Mouse (Mus musculus): Measurements from ENCODE around the gene Acot11. TPM values are rescaled to one million over a fixed set of nuclear protein-coding genes. Genes with fewer than 3 reads are reported as not detected.
"Not testable (repeated sequence)": the region's sequence is repeated elsewhere in the genome, so short reads cannot be mapped to it uniquely, and the experiment has no call there.

Gene Acot11
- total and polyA plus RNA-seq, 3 experiments, result 16.4 to 48.6 (median 27.5) TPM

DNA sequence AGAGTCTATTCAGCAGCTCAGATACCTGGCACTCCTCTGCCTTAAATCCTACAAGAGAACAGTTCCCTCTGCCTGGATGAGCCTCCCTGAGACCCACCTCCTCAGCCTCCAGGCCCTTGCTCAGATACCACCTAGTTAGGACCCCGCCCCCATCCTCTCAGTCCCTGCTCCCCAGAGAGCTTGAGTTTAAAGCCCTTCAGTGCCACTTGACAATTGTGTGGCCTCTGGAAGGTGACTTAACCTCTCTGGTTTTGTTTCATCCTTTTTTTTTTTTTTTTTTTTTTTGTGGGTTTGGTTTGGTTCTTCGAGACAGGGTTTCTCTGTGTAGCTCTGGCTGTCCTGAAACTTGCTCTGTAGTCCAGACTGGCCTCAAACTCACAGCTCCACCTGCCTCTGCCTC is 9.5 kb downstream of the Acot11 start:
- Histone ChIP-seq H3K79me2 (replicated peaks; ENCODE audit: control insufficient read depth, insufficient read depth, low read length) (no peaks in the 10 kb centered on the region), H3K27me3 (ENCODE audit: control insufficient read depth, insufficient read depth, low read length) (no peaks in the 10 kb centered on the region), H3K4me3 (no peak overlapping the region), H3K9ac (ENCODE audit: low read depth, low read length) (no peak overlapping the region), H3K36me3 (ENCODE audit: control insufficient read depth, insufficient read depth, low read length) (no peaks in the 10 kb centered on the region), H3K27ac (no peak overlapping the region), H3K4me1 (ENCODE audit: control insufficient read depth, insufficient read depth, low read length) (peaks cover 3% of the 10 kb centered on the region)
- no peak for DNase-seq
- WGBS, result 94% methylated on average over 2 of the region's 2 CpGs
- TF ChIP-seq CTCF (IDR thresholded peaks at IDR 0.05), result no peak
- TF ChIP-seq POLR2A (IDR thresholded peaks at IDR 0.05; ENCODE audit: insufficient read depth, low read depth, low read length), result no peak
- no peak for TF ChIP-seq EP300 (IDR thresholded peaks at IDR 0.05; ENCODE audit: insufficient read depth, low read depth, low read length)
- intact Hi-C loops (cut with DNase I), result no loop called here

DNA sequence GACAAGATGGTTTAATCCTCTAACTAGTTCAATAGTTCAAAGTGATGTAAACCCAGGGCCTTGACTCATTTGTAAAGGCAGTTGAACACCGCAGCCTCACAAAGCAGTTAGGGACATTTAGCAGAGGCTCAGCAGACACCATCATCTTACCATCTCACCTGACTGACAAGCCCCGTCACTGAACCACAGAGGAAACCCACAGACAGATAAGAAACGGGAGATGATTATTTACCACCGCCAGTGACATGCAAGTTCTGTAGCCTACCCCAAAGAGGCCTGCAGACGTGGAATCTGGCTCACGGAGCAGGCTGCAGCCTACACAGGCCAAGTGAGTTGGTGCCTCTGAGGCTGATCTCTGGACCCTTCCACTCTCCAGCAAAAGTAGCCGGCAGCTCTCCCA is 10.6 kb downstream of the Acot11 start:
- WGBS, result 85% methylated on average over 7 of the region's 7 CpGs
- no peaks in the 10 kb centered on the region for H3K27me3 ChIP-seq (ENCODE audit: control insufficient read depth, insufficient read depth, low read length)
- no peaks in the 10 kb centered on the region for H3K79me2 ChIP-seq (replicated peaks; ENCODE audit: control insufficient read depth, insufficient read depth, low read length)
- H3K9ac ChIP-seq (ENCODE audit: low read depth, low read length), result no peak overlapping the region
- intact Hi-C loops (cut with DNase I), result no loop called here
- DNase-seq, result no peak
- H3K4me3 ChIP-seq, result no peak overlapping the region
- no peak for TF ChIP-seq CTCF (IDR thresholded peaks at IDR 0.05)
- no peak for TF ChIP-seq POLR2A (IDR thresholded peaks at IDR 0.05; ENCODE audit: insufficient read depth, low read depth, low read length)
- TF ChIP-seq EP300 (IDR thresholded peaks at IDR 0.05; ENCODE audit: insufficient read depth, low read depth, low read length), result no peak
- H3K4me1 ChIP-seq (ENCODE audit: control insufficient read depth, insufficient read depth, low read length), result peaks cover 3% of the 10 kb centered on the region
- no peak overlapping the region for H3K27ac ChIP-seq
- no peaks in the 10 kb centered on the region for H3K36me3 ChIP-seq (ENCODE audit: control insufficient read depth, insufficient read depth, low read length)

DNA sequence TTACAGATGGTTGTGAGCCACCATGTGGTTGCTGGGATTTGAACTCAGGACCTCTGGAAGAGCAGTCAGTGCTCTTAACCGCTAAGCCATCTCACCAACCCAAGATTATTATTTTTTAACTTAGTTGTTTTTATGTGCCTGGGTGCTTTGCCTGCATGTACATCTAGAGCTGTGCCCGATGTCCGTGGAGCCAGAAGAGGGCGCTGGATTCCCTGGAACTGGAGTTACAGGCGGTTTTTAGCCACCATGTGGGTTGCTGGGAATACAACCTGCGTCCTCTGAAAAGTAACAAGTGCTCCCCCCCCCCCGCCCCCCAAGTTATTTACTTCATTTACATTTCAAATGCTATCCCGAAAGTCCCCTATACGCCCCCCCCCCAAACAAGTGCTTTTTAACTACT is 11.0 kb downstream of the Acot11 start:
- H3K4me1 ChIP-seq (ENCODE audit: control insufficient read depth, insufficient read depth, low read length); intact Hi-C loops (cut with DNase I); H3K4me3 ChIP-seq; H3K27ac ChIP-seq; DNase-seq; H3K79me2 ChIP-seq (replicated peaks; ENCODE audit: control insufficient read depth, insufficient read depth, low read length); H3K27me3 ChIP-seq (ENCODE audit: control insufficient read depth, insufficient read depth, low read length); H3K9ac ChIP-seq (ENCODE audit: low read depth, low read length); H3K36me3 ChIP-seq (ENCODE audit: control insufficient read depth, insufficient read depth, low read length): not testable (repeated sequence)
- WGBS, result 96% methylated on average over 9 of the region's 9 CpGs

DNA sequence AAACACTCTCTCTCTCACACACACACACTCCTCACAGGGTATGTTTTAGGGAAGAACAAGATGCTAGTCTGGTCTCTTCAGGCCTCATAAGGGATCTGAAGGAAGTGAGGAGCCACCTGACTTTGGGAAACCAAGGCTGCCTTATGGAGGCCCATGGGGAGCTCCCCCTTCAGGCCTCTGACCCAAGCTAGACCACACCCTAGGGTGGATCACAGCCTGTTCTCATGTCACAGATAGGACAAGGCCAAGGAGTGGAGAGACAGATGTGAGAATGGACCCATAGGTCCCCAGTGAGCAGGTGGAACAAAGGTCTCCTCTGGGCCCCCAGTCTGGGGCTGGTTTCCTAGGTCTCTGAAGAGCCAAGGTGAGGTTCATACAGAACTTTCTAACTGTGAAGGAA is 12.5 kb downstream of the Acot11 start:
- Histone ChIP-seq H3K4me1 (ENCODE audit: control insufficient read depth, insufficient read depth, low read length) (no peaks in the 10 kb centered on the region; the same call in 1 of the 2 replicates), H3K27me3 (ENCODE audit: control insufficient read depth, insufficient read depth, low read length) (no peaks in the 10 kb centered on the region), H3K27ac (no peak overlapping the region), H3K9ac (ENCODE audit: low read depth, low read length) (no peak overlapping the region), H3K36me3 (ENCODE audit: control insufficient read depth, insufficient read depth, low read length) (no peaks in the 10 kb centered on the region), H3K4me3 (no peak overlapping the region), H3K79me2 (replicated peaks; ENCODE audit: control insufficient read depth, insufficient read depth, low read length) (no peaks in the 10 kb centered on the region)
- TF ChIP-seq CTCF (IDR thresholded peaks at IDR 0.05) (no peak), EP300 (IDR thresholded peaks at IDR 0.05; ENCODE audit: insufficient read depth, low read depth, low read length) (no peak), POLR2A (IDR thresholded peaks at IDR 0.05; ENCODE audit: insufficient read depth, low read depth, low read length) (no peak)
- intact Hi-C loops (cut with DNase I), result no loop called here
- DNase-seq, result no peak

DNA sequence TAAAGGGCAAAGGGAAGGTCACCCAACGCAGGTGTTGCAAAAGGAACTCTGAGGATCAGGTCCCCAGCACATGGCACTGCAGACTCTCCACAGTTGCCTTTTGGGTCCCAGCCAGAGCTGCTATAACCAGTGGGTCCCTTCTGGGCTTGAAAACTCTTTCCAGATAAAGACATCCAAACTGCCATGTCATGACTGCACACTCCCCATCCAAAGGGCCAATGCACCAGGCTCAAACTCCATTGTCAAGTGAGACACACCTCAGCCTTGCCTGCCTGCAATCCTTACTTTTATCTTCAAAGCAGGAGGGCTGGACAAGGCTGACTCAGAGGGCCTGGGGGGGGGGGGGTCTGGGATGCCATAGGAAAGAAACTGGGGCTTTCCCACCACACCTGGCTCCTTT is 13.9 kb downstream of the Acot11 start:
- WGBS, result 79% methylated on average over 1 of the region's 1 CpGs
- intact Hi-C loops (cut with DNase I), result no loop called here
- no peak overlapping the region for H3K27ac ChIP-seq

DNA sequence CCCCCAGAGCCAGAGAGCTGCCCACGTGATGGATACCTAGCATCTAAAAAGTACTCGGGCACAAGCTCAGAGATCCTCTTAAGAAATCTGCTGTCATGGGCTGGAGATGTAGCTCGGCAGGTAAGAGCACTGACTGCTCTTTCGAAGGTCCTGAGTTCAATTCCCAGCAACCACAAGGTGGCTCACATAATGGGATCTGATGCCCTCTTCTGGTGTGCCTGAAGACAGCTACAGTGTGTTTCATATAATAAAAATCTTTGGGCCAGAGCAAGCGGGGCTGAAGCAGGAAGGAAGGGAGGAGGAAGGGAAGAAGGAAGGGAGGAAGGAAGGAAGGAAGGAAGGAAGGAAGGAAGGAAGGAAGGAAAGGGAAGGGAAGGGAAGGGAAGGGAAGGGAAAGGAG is 14.6 kb downstream of the Acot11 start:
- H3K27me3 ChIP-seq (ENCODE audit: control insufficient read depth, insufficient read depth, low read length); H3K4me1 ChIP-seq (ENCODE audit: control insufficient read depth, insufficient read depth, low read length); H3K79me2 ChIP-seq (replicated peaks; ENCODE audit: control insufficient read depth, insufficient read depth, low read length); H3K4me3 ChIP-seq; DNase-seq; H3K9ac ChIP-seq (ENCODE audit: low read depth, low read length); intact Hi-C loops (cut with DNase I); H3K36me3 ChIP-seq (ENCODE audit: control insufficient read depth, insufficient read depth, low read length); H3K27ac ChIP-seq: not testable (repeated sequence)
- WGBS, result 86% methylated on average over 5 of the region's 5 CpGs

More for the DNA sequence above, 13.9 kb downstream of the Acot11 start:
- no peaks in the 10 kb centered on the region for H3K79me2 ChIP-seq (replicated peaks; ENCODE audit: control insufficient read depth, insufficient read depth, low read length)
- H3K9ac ChIP-seq (ENCODE audit: low read depth, low read length), result no peak overlapping the region
- TF ChIP-seq CTCF (IDR thresholded peaks at IDR 0.05) (no peak), POLR2A (IDR thresholded peaks at IDR 0.05; ENCODE audit: insufficient read depth, low read depth, low read length) (no peak), EP300 (IDR thresholded peaks at IDR 0.05; ENCODE audit: insufficient read depth, low read depth, low read length) (no peak)
- no peak for DNase-seq
- H3K4me1 ChIP-seq (ENCODE audit: control insufficient read depth, insufficient read depth, low read length), result peaks cover 2% of the 10 kb centered on the region; the same call in 1 of the 2 replicates
- H3K4me3 ChIP-seq, result no peak overlapping the region
- H3K36me3 ChIP-seq (ENCODE audit: control insufficient read depth, insufficient read depth, low read length), result no peaks in the 10 kb centered on the region
- H3K27me3 ChIP-seq (ENCODE audit: control insufficient read depth, insufficient read depth, low read length), result no peaks in the 10 kb centered on the region

DNA sequence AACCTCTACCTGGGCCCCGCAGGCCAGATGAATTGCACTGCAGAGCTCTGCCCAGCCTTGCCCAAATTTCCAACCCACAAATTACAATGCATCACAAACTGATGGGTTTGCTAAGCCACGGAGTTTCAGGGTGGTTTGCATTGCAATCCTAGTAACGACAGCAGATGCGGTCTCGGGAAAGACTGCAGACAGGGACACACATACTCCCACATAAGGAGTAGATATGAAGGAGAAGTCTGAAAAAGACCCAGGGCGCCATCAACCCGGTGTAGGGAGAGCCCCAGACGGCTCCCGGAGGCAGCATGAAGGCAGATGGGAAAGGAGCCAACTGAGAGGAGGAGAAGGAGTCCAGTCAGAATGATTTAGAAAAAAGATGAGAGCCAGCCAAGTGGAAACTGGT is 15.1 kb downstream of the Acot11 start:
- no peaks in the 10 kb centered on the region for H3K79me2 ChIP-seq (replicated peaks; ENCODE audit: control insufficient read depth, insufficient read depth, low read length)
- intact Hi-C loops (cut with DNase I), result no loop called here
- no peak overlapping the region for H3K27ac ChIP-seq
- H3K4me3 ChIP-seq, result no peak overlapping the region
- peaks cover 5% of the 10 kb centered on the region for H3K4me1 ChIP-seq (ENCODE audit: control insufficient read depth, insufficient read depth, low read length)
- no peaks in the 10 kb centered on the region for H3K27me3 ChIP-seq (ENCODE audit: control insufficient read depth, insufficient read depth, low read length)
- no peak overlapping the region for H3K9ac ChIP-seq (ENCODE audit: low read depth, low read length)
- TF ChIP-seq CTCF (IDR thresholded peaks at IDR 0.05), result no peak
- TF ChIP-seq POLR2A (IDR thresholded peaks at IDR 0.05; ENCODE audit: insufficient read depth, low read depth, low read length), result no peak
- TF ChIP-seq EP300 (IDR thresholded peaks at IDR 0.05; ENCODE audit: insufficient read depth, low read depth, low read length), result no peak
- WGBS, result 42% methylated on average over 9 of the region's 9 CpGs
- H3K36me3 ChIP-seq (ENCODE audit: control insufficient read depth, insufficient read depth, low read length), result no peaks in the 10 kb centered on the region
- DNase-seq, result no peak

Data from heart, adult 2 months (tissue).